Mouse (Mus musculus) cerebellum, adult 2 months (tissue): Measurements from ENCODE around the gene Fam214a.

Source experiments
- CTCF ChIP-seq: fragments of 200-500 bp; IDR thresholded peaks from 2 replicates; pipeline ENCODE4 v1.5.1; 2011; ENCODE audit warnings: low read depth, mild to moderate bottlenecking, control low read depth, low read length, moderate library complexity, borderline replicate concordance; ENCODE audit not compliant: insufficient read depth
- POLR2A ChIP-seq: fragments of 200-500 bp; IDR thresholded peaks from 2 replicates; pipeline ENCODE4 v1.6.1; 2011; ENCODE audit warnings: low read length, control low read depth, borderline replicate concordance; ENCODE audit not compliant: insufficient read depth

- no peak for TF ChIP-seq POLR2A
- TF ChIP-seq CTCF, result no peak
Measured at GRCm38 (mm10) chr9:75022546-75022945, 69.9 kb downstream of the Fam214a start.
